Mouse (Mus musculus) kidney, adult 11 months (tissue): ENCODE data around the gene Mael.

Source experiments
- DNase-seq: peaks from one replicate; pipeline ENCODE4 v3.0.0; 2022

The Mael gene

GRCm38 (mm10) chr1:166238315-166238969 lies at the start of gene Mael:
Mael (minus strand) TSS chr1:166238747.
- DNase-seq, result no peak

GRCm38 (mm10) chr1:166286231-166286630 lies 47.7 kb upstream of the Mael start:
- DNase-seq, result no peak

- no peak for DNase-seq
Measured at GRCm38 (mm10) chr1:166284390-166284789, 45.8 kb upstream of the Mael start.

GRCm38 (mm10) chr1:166283451-166283850 lies 44.9 kb upstream of the Mael start:
- DNase-seq, result no peak

GRCm38 (mm10) chr1:166282597-166283210 lies 44.2 kb upstream of the Mael start:
- DNase-seq, result peak; percentile 45

GRCm38 (mm10) chr1:166281836-166282235 lies 43.3 kb upstream of the Mael start:
- DNase-seq, result no peak

GRCm38 (mm10) chr1:166281287-166281686 lies 42.7 kb upstream of the Mael start:
- no peak for DNase-seq

GRCm38 (mm10) chr1:166280566-166280965 lies 42.0 kb upstream of the Mael start:
- no peak for DNase-seq

GRCm38 (mm10) chr1:166279580-166280206 lies 41.1 kb upstream of the Mael start:
- DNase-seq, result no peak

- peak; percentile 14 for DNase-seq
Measured at GRCm38 (mm10) chr1:166278786-166279185, 40.2 kb upstream of the Mael start.

- no peak for DNase-seq
Measured at GRCm38 (mm10) chr1:166268218-166268617, 29.7 kb upstream of the Mael start.

GRCm38 (mm10) chr1:166266918-166267317 lies 28.4 kb upstream of the Mael start:
- DNase-seq, result no peak

GRCm38 (mm10) chr1:166266001-166266705 lies 27.6 kb upstream of the Mael start:
- peak; percentile 24 for DNase-seq

- DNase-seq, result no peak
Measured at GRCm38 (mm10) chr1:166259526-166259925, 21.0 kb upstream of the Mael start.

GRCm38 (mm10) chr1:166256898-166257297 lies 18.4 kb upstream of the Mael start:
- no peak for DNase-seq

GRCm38 (mm10) chr1:166256302-166256701 lies 17.8 kb upstream of the Mael start:
- no peak for DNase-seq

GRCm38 (mm10) chr1:166255651-166256050 lies 17.1 kb upstream of the Mael start:
- no peak for DNase-seq

- DNase-seq, result no peak
Measured at GRCm38 (mm10) chr1:166255091-166255490, 16.5 kb upstream of the Mael start.

- DNase-seq, result peak; percentile 64
Measured at GRCm38 (mm10) chr1:166253898-166254894, 15.6 kb upstream of the Mael start, which contains the start of gene Ildr2. Ildr2 (plus strand) TSS chr1:166254139.

GRCm38 (mm10) chr1:166244285-166244684 lies 5.7 kb upstream of the Mael start:
- no peak for DNase-seq

GRCm38 (mm10) chr1:166214181-166214580 lies 24.4 kb downstream of the Mael start:
- no peak for DNase-seq

- DNase-seq, result no peak
Measured at GRCm38 (mm10) chr1:166209371-166209770, 29.2 kb downstream of the Mael start.
